Mouse (Mus musculus) bone marrow, adult 2 months (tissue): Measurements from ENCODE around the gene Rap1a.

Experiments
- CTCF ChIP-seq: fragments of 200-500 bp; IDR thresholded peaks from 2 replicates; pipeline ENCODE4 v1.5.1; 2011; ENCODE audit warnings: low read length, control low read depth; ENCODE audit not compliant: control insufficient read depth, insufficient read depth
- POLR2A ChIP-seq: fragments of 200-500 bp; IDR thresholded peaks from 2 replicates; pipeline ENCODE4 v1.6.1; 2011; ENCODE audit warnings: low read depth, mild to moderate bottlenecking, control low read depth, low read length, borderline replicate concordance; ENCODE audit not compliant: control insufficient read depth

- TF ChIP-seq CTCF = no peak
- TF ChIP-seq POLR2A = no peak
Measured at GRCm38 (mm10) chr3:105706366-105707020, 94.6 kb downstream of the Rap1a start.
